Mouse (Mus musculus) ES-E14 (cell line): ENCODE data around the gene Cryaa.

Experiments used
- CHD2 ChIP-seq: IDR thresholded peaks from 2 replicates; pipeline ENCODE4 v1.6.1; 2014; ENCODE audit warnings: mild to moderate bottlenecking, low read depth, low read length, inconsistent platforms
- HCFC1 ChIP-seq: IDR thresholded peaks from 2 replicates; pipeline ENCODE4 v1.6.1; 2012; ENCODE audit warnings: low read length, inconsistent platforms, borderline replicate concordance; ENCODE audit not compliant: insufficient read depth
- MAFK ChIP-seq: IDR thresholded peaks from 2 replicates; pipeline ENCODE4 v1.6.1; 2014; ENCODE audit warnings: mild to moderate bottlenecking, low read depth, low read length, inconsistent platforms; ENCODE audit not compliant: insufficient read depth
- ZC3H11A ChIP-seq: IDR thresholded peaks from 2 replicates; pipeline ENCODE4 v1.6.1; 2012; ENCODE audit warnings: low read depth, mild to moderate bottlenecking, inconsistent platforms, low read length, borderline replicate concordance
- ZNF384 ChIP-seq: IDR thresholded peaks from 2 replicates; pipeline ENCODE4 v1.6.1; 2012; ENCODE audit warnings: low read depth, low read length, inconsistent platforms

DNA sequence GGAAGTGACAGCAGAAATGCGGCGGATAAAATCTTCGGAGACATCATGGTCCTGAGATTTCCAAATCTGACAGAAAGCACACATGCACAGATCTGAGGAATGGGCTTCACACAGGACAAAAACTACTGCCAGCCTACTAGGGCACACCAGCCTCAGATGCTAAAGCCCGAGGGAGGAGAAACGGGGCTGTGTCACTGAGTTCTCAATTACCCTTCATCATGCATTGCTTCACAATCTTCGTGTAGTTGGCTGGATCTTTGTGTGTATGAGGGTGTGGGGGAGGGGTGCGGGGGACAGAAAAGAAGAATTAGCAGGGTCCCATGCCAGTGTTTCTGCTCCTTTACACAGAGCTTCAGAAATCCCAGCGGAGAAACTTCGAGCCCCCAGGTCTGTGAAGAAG lies 36.1 kb downstream of the Cryaa start:
- no peak for TF ChIP-seq ZNF384
- no peak for TF ChIP-seq CHD2
- no peak for TF ChIP-seq HCFC1
- TF ChIP-seq MAFK = no peak
- TF ChIP-seq ZC3H11A = no peak
